Mouse (Mus musculus): Measurements from ENCODE around the gene Gp5. TPM values are rescaled to one million over a fixed set of nuclear protein-coding genes. Genes with fewer than 3 reads are reported as not detected.

Gp5 gene
- total and polyA plus RNA-seq, 2 experiments from 2014 or later: 0.78 to 2.6 TPM

DNA sequence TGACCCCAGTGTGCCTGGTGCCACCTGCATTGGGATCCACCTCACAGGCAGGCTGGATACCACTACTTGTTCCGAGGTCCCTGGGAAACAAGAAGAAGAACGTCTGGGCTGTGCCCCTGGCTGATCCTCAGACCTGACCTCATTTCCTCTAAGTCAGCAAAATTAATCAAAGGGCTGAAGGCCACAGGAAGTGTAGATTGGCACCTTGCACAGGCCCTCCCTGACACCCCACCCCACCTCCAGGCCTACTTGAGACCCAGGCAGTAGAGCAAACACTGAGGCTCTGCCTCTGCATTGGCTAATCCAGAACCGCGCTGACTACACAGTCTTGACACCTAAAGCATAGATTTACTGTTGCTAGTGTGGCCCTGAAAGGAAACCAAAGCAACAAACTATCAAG lies 45.0 kb downstream of the Gp5 start:
- Histone ChIP-seq H3K4me1 (ENCODE audit: insufficient read depth, low read length) (no peaks in the 10 kb centered on the region), H3K27me3 (ENCODE audit: insufficient read depth, low read length) (no peaks in the 10 kb centered on the region), H3K4me2 (ENCODE audit: low read depth, low read length, poor library complexity, severe bottlenecking) (no peak overlapping the region), H3K9ac (replicated peaks; ENCODE audit: low read length, poor library complexity, severe bottlenecking) (no peak overlapping the region), H3K4me3 (ENCODE audit: low read depth, low read length) (no peak overlapping the region), H3K27ac (ENCODE audit: low read depth, low read length) (no peak overlapping the region), H3K36me3 (ENCODE audit: insufficient read depth, low read length) (no peaks in the 10 kb centered on the region), H3K9me3 (ENCODE audit: low read length) (no peaks in the 10 kb centered on the region)
- DNase-seq (ENCODE audit: low spot score) (no peak), ATAC-seq (ENCODE audit: low FRiP score) (no peak)
- 87% methylated on average over 4 of the region's 4 CpGs for WGBS
- no peak for TF ChIP-seq CTCF (IDR thresholded peaks at IDR 0.05)

DNA sequence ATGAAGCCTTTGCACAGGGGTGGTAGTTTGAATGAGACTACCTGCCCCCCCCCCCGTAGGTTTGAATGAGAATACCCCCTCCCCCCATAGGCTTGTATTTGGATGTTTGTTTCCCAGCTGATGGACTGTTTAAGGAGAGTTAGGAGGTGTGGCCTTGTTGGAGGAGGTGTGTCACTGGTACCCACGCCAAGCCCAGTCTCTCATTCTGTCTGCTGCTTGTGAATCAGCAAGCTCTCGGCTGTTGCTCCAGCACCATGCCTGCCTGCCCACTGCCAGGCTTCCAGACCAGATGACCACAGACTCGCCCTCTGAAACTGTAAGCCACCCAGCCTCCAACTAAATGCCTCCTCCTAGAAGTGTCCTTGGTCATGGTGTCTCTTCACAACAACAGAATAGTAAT lies 47.4 kb downstream of the Gp5 start:
- Histone ChIP-seq H3K4me2 (ENCODE audit: low read depth, low read length, poor library complexity, severe bottlenecking) (no peak overlapping the region), H3K36me3 (ENCODE audit: insufficient read depth, low read length) (no peaks in the 10 kb centered on the region), H3K4me1 (ENCODE audit: insufficient read depth, low read length) (no peaks in the 10 kb centered on the region), H3K4me3 (ENCODE audit: low read depth, low read length) (no peak overlapping the region), H3K9me3 (ENCODE audit: low read length) (no peaks in the 10 kb centered on the region), H3K27me3 (ENCODE audit: insufficient read depth, low read length) (no peaks in the 10 kb centered on the region), H3K9ac (replicated peaks; ENCODE audit: low read length, poor library complexity, severe bottlenecking) (no peak overlapping the region), H3K27ac (ENCODE audit: low read depth, low read length) (no peak overlapping the region)
- no peak for DNase-seq (ENCODE audit: low spot score)
- 61% methylated on average over 4 of the region's 4 CpGs for WGBS
- no peak for TF ChIP-seq CTCF (IDR thresholded peaks at IDR 0.05)
- ATAC-seq (ENCODE audit: low FRiP score): no peak

DNA sequence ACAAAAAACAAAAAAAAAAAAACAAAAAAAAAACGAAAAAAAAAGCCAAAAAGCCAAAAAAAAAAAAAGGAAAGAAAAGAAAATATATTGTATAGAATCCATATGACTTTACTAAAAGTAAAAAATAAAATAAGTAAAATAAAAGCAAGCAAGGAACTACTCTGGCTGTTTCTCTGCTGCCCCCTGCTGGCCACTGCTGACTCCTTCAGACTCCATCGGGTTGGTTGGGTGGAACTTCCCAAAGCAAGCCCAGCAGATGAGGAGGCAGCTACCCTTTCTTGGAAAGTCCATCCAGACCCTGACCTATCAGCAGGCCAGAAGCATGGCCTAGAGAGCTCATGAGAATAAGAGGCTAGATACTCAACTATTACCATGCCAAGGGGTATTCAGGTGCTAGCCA lies 47.9 kb downstream of the Gp5 start:
- H3K9ac ChIP-seq (replicated peaks; ENCODE audit: low read length, poor library complexity, severe bottlenecking): no peak overlapping the region
- ATAC-seq (ENCODE audit: low FRiP score): no peak
- H3K4me3 ChIP-seq (ENCODE audit: low read depth, low read length): no peak overlapping the region
- no peak overlapping the region for H3K4me2 ChIP-seq (ENCODE audit: low read depth, low read length, poor library complexity, severe bottlenecking)
- H3K27ac ChIP-seq (ENCODE audit: low read depth, low read length): no peak overlapping the region
- no peaks in the 10 kb centered on the region for H3K36me3 ChIP-seq (ENCODE audit: insufficient read depth, low read length)
- no peaks in the 10 kb centered on the region for H3K27me3 ChIP-seq (ENCODE audit: insufficient read depth, low read length)
- no peaks in the 10 kb centered on the region for H3K9me3 ChIP-seq (ENCODE audit: low read length)
- H3K4me1 ChIP-seq (ENCODE audit: insufficient read depth, low read length): no peaks in the 10 kb centered on the region
- 3% methylated on average over 2 of the region's 2 CpGs for WGBS
- peak; percentile 72 for DNase-seq (ENCODE audit: low spot score)
- peak; percentile 86 for TF ChIP-seq CTCF (IDR thresholded peaks at IDR 0.05)

- no peak overlapping the region for H3K9ac ChIP-seq (replicated peaks; ENCODE audit: low read length, poor library complexity, severe bottlenecking)
- no peaks in the 10 kb centered on the region for H3K4me1 ChIP-seq (ENCODE audit: insufficient read depth, low read length)
- no peak overlapping the region for H3K4me3 ChIP-seq (ENCODE audit: low read depth, low read length)
- 85% methylated on average over 10 of the region's 10 CpGs for WGBS
- H3K9me3 ChIP-seq (ENCODE audit: low read length): no peaks in the 10 kb centered on the region
- TF ChIP-seq CTCF (IDR thresholded peaks at IDR 0.05): no peak
- DNase-seq (ENCODE audit: low spot score): no peak
- no peak overlapping the region for H3K4me2 ChIP-seq (ENCODE audit: low read depth, low read length, poor library complexity, severe bottlenecking)
- no peak for ATAC-seq (ENCODE audit: low FRiP score)
- H3K36me3 ChIP-seq (ENCODE audit: insufficient read depth, low read length): no peaks in the 10 kb centered on the region
- no peak overlapping the region for H3K27ac ChIP-seq (ENCODE audit: low read depth, low read length)
- no peaks in the 10 kb centered on the region for H3K27me3 ChIP-seq (ENCODE audit: insufficient read depth, low read length)
These were observed 48.4 kb downstream of the Gp5 start for GRCm38 (mm10) chr16:30262157-30262556.

DNA sequence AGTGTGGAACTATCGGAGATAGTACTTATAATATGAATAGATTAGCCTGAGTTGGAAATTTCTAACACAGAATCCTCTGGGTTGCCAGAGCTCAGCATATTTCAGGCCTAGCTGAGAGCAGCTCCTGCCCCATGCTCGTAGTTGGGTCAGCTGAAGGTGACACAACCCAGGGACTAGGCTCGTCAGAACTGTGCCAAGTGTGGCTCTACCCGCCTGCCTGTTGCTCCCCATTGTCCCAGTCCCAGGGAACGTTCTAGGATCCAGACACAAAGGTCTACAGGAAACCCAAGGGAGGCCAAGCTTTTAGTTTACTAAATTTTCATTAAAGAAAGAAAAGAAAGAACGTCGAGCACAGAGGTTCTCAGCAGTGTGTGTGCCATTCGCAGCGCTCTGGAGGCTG lies 49.2 kb downstream of the Gp5 start:
- 84% methylated on average over 9 of the region's 9 CpGs for WGBS
- no peak overlapping the region for H3K4me2 ChIP-seq (ENCODE audit: low read depth, low read length, poor library complexity, severe bottlenecking)
- H3K4me3 ChIP-seq (ENCODE audit: low read depth, low read length): no peak overlapping the region
- no peaks in the 10 kb centered on the region for H3K4me1 ChIP-seq (ENCODE audit: insufficient read depth, low read length)
- H3K27me3 ChIP-seq (ENCODE audit: insufficient read depth, low read length): no peaks in the 10 kb centered on the region
- DNase-seq (ENCODE audit: low spot score): no peak
- no peak for TF ChIP-seq CTCF (IDR thresholded peaks at IDR 0.05)
- no peaks in the 10 kb centered on the region for H3K36me3 ChIP-seq (ENCODE audit: insufficient read depth, low read length)
- ATAC-seq (ENCODE audit: low FRiP score): no peak
- no peaks in the 10 kb centered on the region for H3K9me3 ChIP-seq (ENCODE audit: low read length)
- H3K9ac ChIP-seq (replicated peaks; ENCODE audit: low read length, poor library complexity, severe bottlenecking): no peak overlapping the region
- no peak overlapping the region for H3K27ac ChIP-seq (ENCODE audit: low read depth, low read length)

GRCm38 (mm10) chr16:30260012-30260635 lies 50.5 kb downstream of the Gp5 start:
- ATAC-seq (ENCODE audit: low FRiP score) (no peak), DNase-seq (ENCODE audit: low spot score) (no peak)
- WGBS: 93% methylated on average over 15 of the region's 15 CpGs
- Histone ChIP-seq H3K4me3 (ENCODE audit: low read depth, low read length) (no peak overlapping the region), H3K4me2 (ENCODE audit: low read depth, low read length, poor library complexity, severe bottlenecking) (no peak overlapping the region), H3K27ac (ENCODE audit: low read depth, low read length) (no peak overlapping the region), H3K36me3 (ENCODE audit: insufficient read depth, low read length) (no peaks in the 10 kb centered on the region), H3K4me1 (ENCODE audit: insufficient read depth, low read length) (no peaks in the 10 kb centered on the region), H3K9ac (replicated peaks; ENCODE audit: low read length, poor library complexity, severe bottlenecking) (no peak overlapping the region), H3K27me3 (ENCODE audit: insufficient read depth, low read length) (no peaks in the 10 kb centered on the region), H3K9me3 (ENCODE audit: low read length) (no peaks in the 10 kb centered on the region)
- no peak for TF ChIP-seq CTCF (IDR thresholded peaks at IDR 0.05)

All from midbrain, postnatal 0 days (tissue).